Mouse (Mus musculus): ENCODE results near the gene 4933428G20Rik. TPM values are rescaled to one million over a fixed set of nuclear protein-coding genes. Genes with fewer than 3 reads are reported as not detected.

4933428G20Rik gene
- polyA plus RNA-seq, 1 experiment = 1.0 TPM

DNA sequence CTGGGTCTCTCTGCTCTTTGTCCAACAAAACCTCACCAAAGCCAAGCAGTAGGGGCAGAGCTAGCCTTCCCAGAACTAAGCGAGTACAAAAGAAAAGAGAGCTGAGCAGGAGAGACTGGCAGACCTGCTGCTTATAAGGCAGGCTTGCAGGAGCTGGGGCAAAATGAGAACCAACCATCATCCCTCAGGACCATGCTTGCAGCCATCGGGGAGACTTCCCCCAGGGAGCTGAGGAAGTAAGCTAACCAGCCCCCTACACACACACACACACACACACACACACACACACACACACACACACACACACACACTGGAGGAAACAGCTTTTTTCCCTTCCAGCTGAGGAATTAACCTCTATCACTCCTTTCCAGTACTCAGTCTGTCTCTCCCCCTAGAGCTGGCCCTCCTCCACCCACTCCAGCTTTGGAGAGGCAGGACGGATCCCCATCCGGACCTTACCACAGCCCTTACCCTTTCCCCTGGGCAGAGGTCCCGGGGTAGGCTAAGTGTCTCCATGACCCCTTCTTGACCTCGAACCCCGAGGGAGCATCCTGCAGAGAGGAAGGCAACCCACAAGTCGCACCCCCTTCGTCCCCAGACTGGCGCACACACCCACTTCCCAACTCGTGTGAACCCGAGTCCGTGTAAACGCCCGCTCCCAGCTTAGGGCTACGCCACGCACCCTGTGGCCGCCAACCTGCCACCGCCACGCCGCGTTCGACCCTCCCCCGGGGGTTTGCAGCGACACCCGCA lies 45.8 kb upstream of the 4933428G20Rik start:
- Histone ChIP-seq H3K4me3 (no peak overlapping the region), H3K4me2 (ENCODE audit: low read depth) (no peak overlapping the region), H3K27me3 (ENCODE audit: control insufficient read depth, insufficient read depth, insufficient read length) (peaks cover 98% of the 10 kb centered on the region), H3K36me3 (ENCODE audit: control insufficient read depth, insufficient read depth) (no peaks in the 10 kb centered on the region), H3ac (ENCODE audit: control insufficient read depth, insufficient read length) (no peak overlapping the region), H3K79me2 (ENCODE audit: control insufficient read depth, insufficient read depth) (no peaks in the 10 kb centered on the region)
- TF ChIP-seq SRF (IDR thresholded peaks at IDR 0.05; ENCODE audit: control insufficient read depth, insufficient read length, low read depth) (no peak), REST (IDR thresholded peaks at IDR 0.05; ENCODE audit: insufficient read depth, insufficient read length) (no peak), MAX (IDR thresholded peaks at IDR 0.05; ENCODE audit: low read depth) (no peak), TCF12 (IDR thresholded peaks at IDR 0.05; ENCODE audit: insufficient read depth, poor library complexity, severe bottlenecking) (no peak), CEBPB (IDR thresholded peaks at IDR 0.05; ENCODE audit: insufficient read depth, poor library complexity, severe bottlenecking) (no peak), POLR2A (IDR thresholded peaks at IDR 0.05; ENCODE audit: insufficient read length, low read depth) (no peak), E2F4 (IDR thresholded peaks at IDR 0.05; ENCODE audit: insufficient read depth) (no peak), MYOD1 (IDR thresholded peaks at IDR 0.05; ENCODE audit: control insufficient read depth in 1 of 3, insufficient read length in 2 of 3, low read depth in 2 of 3) (no peak), USF1 (IDR thresholded peaks at IDR 0.05; ENCODE audit: low read depth) (no peak), TCF3 (IDR thresholded peaks at IDR 0.05; ENCODE audit: insufficient read length, low read depth) (no peak), MYOG (IDR thresholded peaks at IDR 0.05; ENCODE audit: control insufficient read depth in 1 of 3, insufficient read depth in 1 of 3, insufficient read length in 2 of 3, low read depth in 2 of 3) (no peak), POLR2AphosphoS2 (IDR thresholded peaks at IDR 0.05; ENCODE audit: insufficient read length, low read depth) (no peak)

- Histone ChIP-seq H3K79me2 (ENCODE audit: control insufficient read depth, insufficient read depth) (no peaks in the 10 kb centered on the region), H3K27me3 (ENCODE audit: control insufficient read depth, insufficient read depth, insufficient read length) (peaks cover 92% of the 10 kb centered on the region), H3K4me3 (no peak overlapping the region), H3K36me3 (ENCODE audit: control insufficient read depth, insufficient read depth) (no peaks in the 10 kb centered on the region), H3ac (ENCODE audit: control insufficient read depth, insufficient read length) (no peak overlapping the region), H3K4me2 (ENCODE audit: low read depth) (no peak overlapping the region)
- no peak for TF ChIP-seq E2F4 (IDR thresholded peaks at IDR 0.05; ENCODE audit: insufficient read depth)
- no peak for TF ChIP-seq SRF (IDR thresholded peaks at IDR 0.05; ENCODE audit: control insufficient read depth, insufficient read length, low read depth)
- no peak for TF ChIP-seq USF1 (IDR thresholded peaks at IDR 0.05; ENCODE audit: low read depth)
- no peak for TF ChIP-seq MYOD1 (IDR thresholded peaks at IDR 0.05; ENCODE audit: control insufficient read depth in 1 of 3, insufficient read length in 2 of 3, low read depth in 2 of 3)
- no peak for TF ChIP-seq CEBPB (IDR thresholded peaks at IDR 0.05; ENCODE audit: insufficient read depth, poor library complexity, severe bottlenecking)
- TF ChIP-seq MAX (IDR thresholded peaks at IDR 0.05; ENCODE audit: low read depth) = no peak
- no peak for TF ChIP-seq POLR2A (IDR thresholded peaks at IDR 0.05; ENCODE audit: insufficient read length, low read depth)
- TF ChIP-seq REST (IDR thresholded peaks at IDR 0.05; ENCODE audit: insufficient read depth, insufficient read length) = no peak
Measured at GRCm38 (mm10) chr11:97543883-97544282, 43.7 kb upstream of the 4933428G20Rik start.

DNA sequence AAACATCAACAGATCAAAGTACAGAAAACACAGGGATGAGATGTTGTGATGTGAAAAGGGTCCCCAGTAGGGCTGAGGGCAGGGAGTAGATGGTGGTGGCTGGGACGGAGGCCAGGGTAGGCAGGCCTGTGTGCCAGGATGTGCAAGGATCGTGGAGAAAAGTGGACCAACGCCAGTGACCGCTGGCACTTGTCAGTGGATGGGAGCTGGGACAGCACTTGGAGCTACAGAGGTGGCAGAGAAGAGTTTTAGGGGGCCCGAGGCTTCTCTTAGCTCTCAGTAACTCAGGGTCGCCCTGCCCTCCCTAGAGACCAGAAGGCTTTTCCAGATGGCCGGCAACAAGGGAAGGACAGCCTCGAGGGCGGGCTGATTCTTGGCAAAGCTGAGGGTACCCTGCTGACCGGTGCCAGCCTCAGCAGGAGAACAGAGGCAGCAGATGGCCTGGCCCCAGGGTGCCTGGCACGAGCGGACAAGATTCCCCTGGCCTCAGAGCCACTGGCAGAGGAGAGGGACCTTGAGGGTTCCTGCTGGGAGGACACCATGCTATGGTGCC lies 43.1 kb upstream of the 4933428G20Rik start:
- no peak overlapping the region for H3ac ChIP-seq (ENCODE audit: control insufficient read depth, insufficient read length)
- H3K4me3 ChIP-seq = no peak overlapping the region
- H3K79me2 ChIP-seq (ENCODE audit: control insufficient read depth, insufficient read depth) = no peaks in the 10 kb centered on the region
- H3K27me3 ChIP-seq (ENCODE audit: control insufficient read depth, insufficient read depth, insufficient read length) = peaks cover 87% of the 10 kb centered on the region
- TF ChIP-seq MAX (IDR thresholded peaks at IDR 0.05; ENCODE audit: low read depth) (no peak), POLR2AphosphoS2 (IDR thresholded peaks at IDR 0.05; ENCODE audit: insufficient read length, low read depth) (no peak), POLR2A (IDR thresholded peaks at IDR 0.05; ENCODE audit: insufficient read length, low read depth) (no peak), MYOG (IDR thresholded peaks at IDR 0.05; ENCODE audit: control insufficient read depth in 1 of 3, insufficient read depth in 1 of 3, insufficient read length in 2 of 3, low read depth in 2 of 3) (no peak), MYOD1 (IDR thresholded peaks at IDR 0.05; ENCODE audit: control insufficient read depth in 1 of 3, insufficient read length in 2 of 3, low read depth in 2 of 3) (no peak), CEBPB (IDR thresholded peaks at IDR 0.05; ENCODE audit: insufficient read depth, poor library complexity, severe bottlenecking) (no peak), E2F4 (IDR thresholded peaks at IDR 0.05; ENCODE audit: insufficient read depth) (no peak), REST (IDR thresholded peaks at IDR 0.05; ENCODE audit: insufficient read depth, insufficient read length) (no peak), TCF3 (IDR thresholded peaks at IDR 0.05; ENCODE audit: insufficient read length, low read depth) (no peak), SRF (IDR thresholded peaks at IDR 0.05; ENCODE audit: control insufficient read depth, insufficient read length, low read depth) (no peak), TCF12 (IDR thresholded peaks at IDR 0.05; ENCODE audit: insufficient read depth, poor library complexity, severe bottlenecking) (no peak)
- H3K4me2 ChIP-seq (ENCODE audit: low read depth) = no peak overlapping the region
- no peaks in the 10 kb centered on the region for H3K36me3 ChIP-seq (ENCODE audit: control insufficient read depth, insufficient read depth)

DNA sequence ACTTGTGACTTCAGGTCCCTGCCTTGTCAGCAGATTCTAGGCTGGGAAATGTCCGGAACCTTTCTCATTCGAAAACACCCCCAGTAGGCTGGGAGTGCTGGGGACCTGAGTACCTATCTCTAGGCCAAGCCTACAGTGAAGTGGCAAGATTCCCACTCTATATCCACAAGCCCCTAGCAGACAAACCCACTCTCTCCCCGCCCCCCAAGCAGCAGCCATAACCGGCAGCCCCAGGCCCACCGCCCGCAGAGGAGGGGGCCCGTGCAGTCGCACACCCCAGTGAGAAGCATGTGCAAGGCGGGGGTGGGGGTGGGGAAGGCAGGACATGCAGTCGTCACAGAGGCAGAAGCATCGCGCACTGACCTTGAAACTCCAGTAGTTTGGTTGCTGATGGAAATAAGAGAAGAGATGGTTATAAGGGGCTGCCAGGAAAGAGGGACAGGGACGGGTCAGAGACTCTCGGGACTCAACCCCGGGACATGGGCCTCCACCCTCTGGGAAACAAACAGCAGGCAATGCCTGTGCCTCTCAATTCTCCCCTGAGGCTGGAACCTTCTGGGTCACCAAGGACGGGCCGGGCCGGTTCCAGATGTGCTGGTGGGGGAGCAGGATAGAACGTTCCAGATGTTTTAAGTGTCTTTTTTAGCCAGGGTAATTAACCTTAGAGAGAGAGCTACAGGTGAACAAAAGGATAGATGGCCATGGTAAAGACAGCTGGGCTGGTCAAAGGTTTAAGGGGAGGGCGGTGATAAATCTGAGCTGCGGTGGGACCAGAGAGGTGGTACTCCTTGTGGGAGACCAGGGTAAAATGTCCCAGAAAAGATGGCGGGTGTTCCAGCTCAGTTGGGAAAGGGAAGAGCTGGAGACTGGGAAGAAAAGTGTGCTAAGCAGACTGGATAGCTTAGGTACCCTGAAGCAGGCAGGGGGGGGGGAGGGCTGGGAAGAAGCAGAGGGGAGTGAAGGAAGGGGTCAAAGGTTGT lies 42.3 kb upstream of the 4933428G20Rik start:
- no peak overlapping the region for H3K4me3 ChIP-seq
- H3K79me2 ChIP-seq (ENCODE audit: control insufficient read depth, insufficient read depth) = no peaks in the 10 kb centered on the region
- H3K4me2 ChIP-seq (ENCODE audit: low read depth) = no peak overlapping the region
- TF ChIP-seq REST (IDR thresholded peaks at IDR 0.05; ENCODE audit: insufficient read depth, insufficient read length) (no peak), CEBPB (IDR thresholded peaks at IDR 0.05; ENCODE audit: insufficient read depth, poor library complexity, severe bottlenecking) (no peak), MAX (IDR thresholded peaks at IDR 0.05; ENCODE audit: low read depth) (no peak), MYOG (IDR thresholded peaks at IDR 0.05; ENCODE audit: control insufficient read depth in 1 of 3, insufficient read depth in 1 of 3, insufficient read length in 2 of 3, low read depth in 2 of 3) (no peak), TCF12 (IDR thresholded peaks at IDR 0.05; ENCODE audit: insufficient read depth, poor library complexity, severe bottlenecking) (no peak), TCF3 (IDR thresholded peaks at IDR 0.05; ENCODE audit: insufficient read length, low read depth) (no peak), POLR2A (IDR thresholded peaks at IDR 0.05; ENCODE audit: insufficient read length, low read depth) (no peak), USF1 (IDR thresholded peaks at IDR 0.05; ENCODE audit: low read depth) (no peak), SRF (IDR thresholded peaks at IDR 0.05; ENCODE audit: control insufficient read depth, insufficient read length, low read depth) (no peak), POLR2AphosphoS2 (IDR thresholded peaks at IDR 0.05; ENCODE audit: insufficient read length, low read depth) (no peak), MYOD1 (IDR thresholded peaks at IDR 0.05; ENCODE audit: control insufficient read depth in 1 of 3, insufficient read length in 2 of 3, low read depth in 2 of 3) (no peak), E2F4 (IDR thresholded peaks at IDR 0.05; ENCODE audit: insufficient read depth) (no peak)
- H3K27me3 ChIP-seq (ENCODE audit: control insufficient read depth, insufficient read depth, insufficient read length) = peaks cover 85% of the 10 kb centered on the region
- no peaks in the 10 kb centered on the region for H3K36me3 ChIP-seq (ENCODE audit: control insufficient read depth, insufficient read depth)
- no peak overlapping the region for H3ac ChIP-seq (ENCODE audit: control insufficient read depth, insufficient read length)

Data from myocyte (in vitro differentiated cells).